Mouse (Mus musculus): Measurements from ENCODE around the gene Hsf4.

GRCm38 (mm10) chr8:105254152-105254965 lies 15.2 kb upstream of the Hsf4 start:
- TF ChIP-seq CTCF (IDR thresholded peaks at IDR 0.05; ENCODE audit: control insufficient read depth, insufficient read depth, low read length): peak; percentile 83
- no peak; the same call in 1 of the 2 replicates for TF ChIP-seq POLR2A (IDR thresholded peaks at IDR 0.05; ENCODE audit: borderline replicate concordance, control insufficient read depth, low read depth, low read length)

Measured in bone marrow, adult 2 months (tissue).